Mouse (Mus musculus): ENCODE data around the gene Slc5a7. TPM values are rescaled to one million over a fixed set of nuclear protein-coding genes. Genes with fewer than 3 reads are reported as not detected.

The Slc5a7 gene
- 0.55 and 1.0 TPM in 2 replicates for polyA plus RNA-seq (2016; fragmentation: Nextera tagmentation; extraction: Ambion mirVana)

- H3K4me3 ChIP-seq, result peak within 1 kb of the TSS; percentile 64
- H3K4me1 ChIP-seq (replicated peaks), result peaks cover 6% of the 10 kb centered on the region; the same call in 1 of the 2 replicates
- WGBS, result 54% methylated on average over 1 of the region's 1 CpGs
- no peak for DNase-seq (ENCODE audit: low spot score)
- H3K9me3 ChIP-seq, result no peaks in the 10 kb centered on the region
- H3K27me3 ChIP-seq (ENCODE audit: insufficient read depth, poor library complexity, severe bottlenecking), result peaks cover 19% of the 10 kb centered on the region
- H3K36me3 ChIP-seq, result no peaks in the 10 kb centered on the region
- H3K27ac ChIP-seq, result peak within 1 kb of the TSS; percentile 80
Measured at GRCm38 (mm10) chr17:54298934-54299333, at the start of gene Slc5a7. Slc5a7 (minus strand) TSS chr17:54299034.

GRCm38 (mm10) chr17:54347672-54348071, 48.8 kb upstream of the Slc5a7 start:
- Histone ChIP-seq H3K27ac (no peak overlapping the region), H3K4me3 (no peak overlapping the region), H3K4me1 (replicated peaks) (no peaks in the 10 kb centered on the region), H3K36me3 (no peaks in the 10 kb centered on the region), H3K9me3 (no peaks in the 10 kb centered on the region), H3K27me3 (ENCODE audit: insufficient read depth, poor library complexity, severe bottlenecking) (no peaks in the 10 kb centered on the region)
- whole genome bisulfite sequencing, result 86% methylated on average over 8 of the region's 8 CpGs
- DNase-seq (ENCODE audit: low spot score), result no peak

GRCm38 (mm10) chr17:54343395-54343794, 44.6 kb upstream of the Slc5a7 start:
- WGBS, result 31% methylated on average over 4 of the region's 4 CpGs
- H3K27me3 ChIP-seq (ENCODE audit: insufficient read depth, poor library complexity, severe bottlenecking), result no peaks in the 10 kb centered on the region
- no peaks in the 10 kb centered on the region for H3K4me1 ChIP-seq (replicated peaks)
- no peak overlapping the region for H3K27ac ChIP-seq
- no peaks in the 10 kb centered on the region for H3K36me3 ChIP-seq
- no peak overlapping the region for H3K4me3 ChIP-seq
- DNase-seq (ENCODE audit: low spot score), result no peak
- no peaks in the 10 kb centered on the region for H3K9me3 ChIP-seq

- peak overlapping the region; percentile 64 for H3K4me3 ChIP-seq
- H3K27ac ChIP-seq, result peak overlapping the region; percentile 80
- H3K9me3 ChIP-seq, result no peaks in the 10 kb centered on the region
- DNase-seq (ENCODE audit: low spot score), result peak; percentile 49
- H3K4me1 ChIP-seq (replicated peaks), result peaks cover 6% of the 10 kb centered on the region; the same call in 1 of the 2 replicates
- H3K27me3 ChIP-seq (ENCODE audit: insufficient read depth, poor library complexity, severe bottlenecking), result peaks cover 19% of the 10 kb centered on the region
- H3K36me3 ChIP-seq, result no peaks in the 10 kb centered on the region
- WGBS, result 2% methylated on average over 37 of the region's 37 CpGs
Measured at GRCm38 (mm10) chr17:54298232-54298924, 456 bp downstream of the Slc5a7 start.

GRCm38 (mm10) chr17:54250783-54251182, 48.1 kb downstream of the Slc5a7 start:
- Histone ChIP-seq H3K36me3 (no peaks in the 10 kb centered on the region), H3K27ac (no peak overlapping the region), H3K27me3 (ENCODE audit: insufficient read depth, poor library complexity, severe bottlenecking) (no peaks in the 10 kb centered on the region), H3K9me3 (no peaks in the 10 kb centered on the region), H3K4me1 (replicated peaks) (no peaks in the 10 kb centered on the region), H3K4me3 (no peak overlapping the region)
- no peak for DNase-seq (ENCODE audit: low spot score)

DNA sequence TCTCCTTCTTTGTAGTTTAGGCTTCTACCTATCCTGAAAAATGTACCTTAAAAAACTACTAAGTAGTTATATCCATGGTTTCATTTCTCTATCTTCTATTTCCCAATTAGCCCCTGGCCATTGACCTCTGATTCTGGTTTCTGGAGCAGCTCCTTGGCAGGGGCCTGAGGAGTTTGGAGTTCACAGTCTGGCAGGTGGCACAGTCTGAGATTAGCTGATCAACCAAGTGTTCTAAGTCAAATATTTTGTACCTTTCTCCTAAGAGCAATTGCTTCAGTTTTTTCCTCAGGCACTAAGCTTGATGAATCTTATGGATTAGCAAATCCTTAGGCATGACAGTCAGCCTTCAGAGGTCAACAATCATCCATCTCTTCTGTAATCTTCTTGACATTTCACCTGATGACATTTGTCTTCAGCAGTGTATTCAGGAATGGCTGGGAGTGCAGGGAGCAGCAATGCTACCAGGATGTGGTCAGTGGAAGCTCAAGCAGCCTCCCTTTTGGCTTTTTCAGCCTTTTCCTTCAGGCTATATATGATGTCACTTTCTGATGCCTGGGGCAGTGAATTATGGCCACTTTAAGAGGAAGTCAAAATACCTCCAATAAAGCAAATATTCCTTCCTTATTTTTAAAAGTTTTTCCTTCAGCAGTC, 55.1 kb downstream of the Slc5a7 start:
- Histone ChIP-seq H3K27me3 (ENCODE audit: insufficient read depth, poor library complexity, severe bottlenecking) (no peaks in the 10 kb centered on the region), H3K36me3 (no peaks in the 10 kb centered on the region), H3K9me3 (no peaks in the 10 kb centered on the region), H3K4me1 (replicated peaks) (no peaks in the 10 kb centered on the region), H3K27ac (no peak overlapping the region), H3K4me3 (no peak overlapping the region)
- no peak for DNase-seq (ENCODE audit: low spot score)

- Histone ChIP-seq H3K9me3 (no peaks in the 10 kb centered on the region), H3K27ac (no peak overlapping the region), H3K27me3 (ENCODE audit: insufficient read depth, poor library complexity, severe bottlenecking) (no peaks in the 10 kb centered on the region), H3K36me3 (no peaks in the 10 kb centered on the region), H3K4me1 (replicated peaks) (no peaks in the 10 kb centered on the region), H3K4me3 (no peak overlapping the region)
- DNase-seq (ENCODE audit: low spot score), result no peak
- 73% methylated on average over 8 of the region's 8 CpGs for WGBS
Measured at GRCm38 (mm10) chr17:54239435-54239834, 59.4 kb downstream of the Slc5a7 start.

Measured in hindbrain, embryonic 10.5 days (tissue).